Mouse (Mus musculus) kidney, postnatal 10 days (tissue): ENCODE measurements at regions not wholly inside any gene's neighbourhood (a gene's known extent, or its start where the extent isn't known, plus 50 kb on each side); places are given as distances from the start of the nearest gene placed in this dataset.

ENCODE experiments used
- DNase-seq: peaks from one replicate; pipeline ENCODE4 v3.0.0; 2021; ENCODE audit warnings: mixed read lengths

GRCm38 (mm10) chr12:18606126-18606525 is 91.8 kb downstream of the 5730507C01Rik start:
- peak; percentile 9 for DNase-seq

DNA sequence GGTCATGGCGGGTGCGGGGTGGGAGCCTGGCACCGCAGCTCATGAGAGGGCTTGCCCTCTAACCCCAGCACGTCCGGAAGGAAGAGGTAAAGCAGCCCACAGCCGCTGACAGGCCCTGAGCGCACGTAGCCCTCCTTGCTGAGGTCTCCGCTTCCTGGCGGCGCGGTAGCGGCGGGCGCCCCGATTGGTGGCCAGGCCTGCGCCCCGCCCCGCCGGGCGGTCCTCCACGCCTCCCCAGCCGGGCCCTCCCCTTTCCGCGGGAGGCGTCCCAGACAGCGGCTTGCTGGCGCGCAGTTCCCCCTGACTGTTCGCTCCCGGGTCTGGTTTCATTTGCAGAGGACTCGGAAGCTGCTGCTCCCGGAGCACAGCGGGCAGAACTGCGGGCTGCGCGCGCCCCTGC is 95.5 kb downstream of the 5730507C01Rik start:
- DNase-seq, result peak; percentile 81

DNA sequence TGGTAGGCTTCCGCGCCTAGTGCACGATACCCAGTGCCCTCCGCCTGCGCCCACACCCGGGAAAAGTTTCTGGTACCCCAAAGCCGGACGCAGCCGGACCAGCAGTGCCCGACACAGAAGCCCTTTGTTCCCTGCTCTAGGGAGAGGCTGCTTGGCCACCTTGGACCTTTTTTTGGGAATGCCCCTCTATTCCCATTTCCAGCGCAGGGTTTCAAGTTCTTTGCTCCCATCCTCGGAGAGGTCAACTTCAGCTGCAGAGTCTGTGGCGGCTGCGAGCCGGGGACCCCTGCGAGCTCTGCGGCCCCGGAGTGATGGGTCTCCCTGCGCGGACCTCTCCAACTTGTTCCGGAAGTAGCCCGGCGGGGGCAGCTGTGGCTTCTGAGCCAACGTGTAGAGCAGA is 96.3 kb downstream of the 5730507C01Rik start:
- DNase-seq, result peak; percentile 3
